Mouse (Mus musculus) naive thymus-derived CD4-positive, alpha-beta T cell, adult 5 months (primary cell): ENCODE measurements around the gene Dxo. TPM values are rescaled to one million over a fixed set of nuclear protein-coding genes. Genes with fewer than 3 reads are reported as not detected.

Experiments
- polyA plus RNA-seq: library from polyadenylated mRNA; unstranded; fragments of 100-300 nt; shearing (Covaris generic); gene quantifications from one replicate; pipeline ENCODE4 v1.2.1, GENCODE M21; 2017

The Dxo gene
- 89.1 TPM for polyA plus RNA-seq

GRCm38 (mm10) chr17:34836856-34837221, at the start of gene Dxo, which contains the start of gene Stk19:
Gene Dxo, plus strand, starts transcription at chr17:34837019.
Gene Stk19, minus strand, starts transcription at chr17:34836945.

GRCm38 (mm10) chr17:34804301-34804700, 32.5 kb upstream of the Dxo start, which contains the start of gene Cyp21a1:
Gene Cyp21a1, minus strand, starts transcription at chr17:34804561.

GRCm38 (mm10) chr17:34849722-34850516, 13.1 kb downstream of the Dxo start, which contains the start of the genes Skiv2l and Nelfe:
Gene Skiv2l, minus strand, starts transcription at chr17:34850210.
Gene Nelfe, plus strand, starts transcription at chr17:34850391.

GRCm38 (mm10) chr17:34862416-34863081, 25.7 kb downstream of the Dxo start, which contains the start of gene Cfb:
Gene Cfb, minus strand, starts transcription at chr17:34862518.

GRCm38 (mm10) chr17:34879336-34879879, 42.6 kb downstream of the Dxo start, which contains the start of gene Zbtb12:
Gene Zbtb12, plus strand, starts transcription at chr17:34879483.

GRCm38 (mm10) chr17:34881683-34882310, 45.0 kb downstream of the Dxo start, which contains the start of gene Gm20547:
Gene Gm20547, minus strand, starts transcription at chr17:34882042.

Other genes starting within 250 kb of the Dxo start
- gene Gpsm3, start 247.2 kb upstream of the Dxo start, polyA plus RNA-seq, result 267 TPM
- gene Pbx2, start 245.8 kb upstream of the Dxo start, polyA plus RNA-seq, result 12.2 TPM
- gene Ager, start 239.2 kb upstream of the Dxo start, polyA plus RNA-seq, result 1.7 TPM
- 56.4 TPM for gene Rnf5, start 233.3 kb upstream of the Dxo start, polyA plus RNA-seq
- 16.8 TPM for gene Agpat1, start 232.8 kb upstream of the Dxo start, polyA plus RNA-seq
- gene Egfl8, start 221.0 kb upstream of the Dxo start, polyA plus RNA-seq, result 3.1 TPM
- gene Ppt2, start 208.5 kb upstream of the Dxo start, polyA plus RNA-seq, result 17.4 TPM
- 9.7 TPM for gene Prrt1, start 207.5 kb upstream of the Dxo start, polyA plus RNA-seq
- 2.8 TPM for gene Fkbpl, start 192.3 kb upstream of the Dxo start, polyA plus RNA-seq
- gene Atf6b, start 189.9 kb upstream of the Dxo start, polyA plus RNA-seq, result 47.3 TPM
- not detected for gene Tnxb, start 166.5 kb upstream of the Dxo start, polyA plus RNA-seq
- gene C4b, start 93.1 kb upstream of the Dxo start, polyA plus RNA-seq, result not detected
- not detected for gene Cyp21a1, start 32.5 kb upstream of the Dxo start, polyA plus RNA-seq
- 18.7 TPM for gene Stk19, start 74 bp upstream of the Dxo start, polyA plus RNA-seq
- gene Skiv2l, start 13.2 kb downstream of the Dxo start, polyA plus RNA-seq, result 137 TPM
- gene Nelfe, start 13.4 kb downstream of the Dxo start, polyA plus RNA-seq, result 27.2 TPM
- gene Cfb, start 25.5 kb downstream of the Dxo start, polyA plus RNA-seq, result not detected
- gene Zbtb12, start 42.5 kb downstream of the Dxo start, polyA plus RNA-seq, result 0.32 TPM
- gene Gm20547, start 45.0 kb downstream of the Dxo start, polyA plus RNA-seq, result not detected
- gene C2, start 61.2 kb downstream of the Dxo start, polyA plus RNA-seq, result not detected
- gene Ehmt2, start 61.5 kb downstream of the Dxo start, polyA plus RNA-seq, result 49.8 TPM
- not detected for gene Slc44a4, start 77.4 kb downstream of the Dxo start, polyA plus RNA-seq
- gene Neu1, start 94.2 kb downstream of the Dxo start, polyA plus RNA-seq, result 116 TPM
- 785 TPM for gene Hspa1b, start 122.2 kb downstream of the Dxo start, polyA plus RNA-seq
- 42.4 TPM for gene Gm20481, start 132.9 kb downstream of the Dxo start, polyA plus RNA-seq
- gene Hspa1a, start 135.1 kb downstream of the Dxo start, polyA plus RNA-seq, result 403 TPM
- gene Hspa1l, start 135.7 kb downstream of the Dxo start, polyA plus RNA-seq, result 0.17 TPM
- gene Lsm2, start 144.8 kb downstream of the Dxo start, polyA plus RNA-seq, result 59.4 TPM
- gene Vars, start 164.0 kb downstream of the Dxo start, polyA plus RNA-seq, result 151 TPM
- not detected for gene Vwa7, start 179.6 kb downstream of the Dxo start, polyA plus RNA-seq
- gene Sapcd1, start 191.0 kb downstream of the Dxo start, polyA plus RNA-seq, result not detected
- gene Msh5, start 209.7 kb downstream of the Dxo start, polyA plus RNA-seq, result 4.4 TPM
- gene Clic1, start 212.9 kb downstream of the Dxo start, polyA plus RNA-seq, result 228 TPM
- gene Ddah2, start 222.0 kb downstream of the Dxo start, polyA plus RNA-seq, result 0.95 TPM
- not detected for gene Ly6g6c, start 228.4 kb downstream of the Dxo start, polyA plus RNA-seq
- not detected for gene Mpig6b, start 229.2 kb downstream of the Dxo start, polyA plus RNA-seq
- not detected for gene Ly6g6e, start 239.9 kb downstream of the Dxo start, polyA plus RNA-seq
- not detected for gene Ly6g6d, start 241.0 kb downstream of the Dxo start, polyA plus RNA-seq
- gene Ly6g6f, start 248.6 kb downstream of the Dxo start, polyA plus RNA-seq, result not detected